Mouse (Mus musculus): ENCODE results near the gene Efl1.

The Efl1 gene

GRCm38 (mm10) chr7:82648353-82649080 is at the start of gene Efl1, which contains the start of gene Saxo2:
TSS of gene Efl1 (plus strand) at chr7:82648614.
TSS of gene Saxo2 (minus strand) at chr7:82648528.
- DNase-seq (ENCODE audit: low spot score) = peak; percentile 97

- DNase-seq (ENCODE audit: low spot score) = no peak
Observed at GRCm38 (mm10) chr7:82602008-82602407, 46.4 kb upstream of the Efl1 start.

- DNase-seq (ENCODE audit: low spot score) = no peak
Observed at GRCm38 (mm10) chr7:82605425-82605824, 43.0 kb upstream of the Efl1 start.

- DNase-seq (ENCODE audit: low spot score) = no peak
Observed at GRCm38 (mm10) chr7:82609629-82610028, 38.8 kb upstream of the Efl1 start.

GRCm38 (mm10) chr7:82625342-82625741 is 23.1 kb upstream of the Efl1 start:
- DNase-seq (ENCODE audit: low spot score) = peak; percentile 80

- no peak for DNase-seq (ENCODE audit: low spot score)
Observed at GRCm38 (mm10) chr7:82647183-82647582, 1.2 kb upstream of the Efl1 start.

- DNase-seq (ENCODE audit: low spot score) = no peak
Observed at GRCm38 (mm10) chr7:82647909-82648308, 505 bp upstream of the Efl1 start.

GRCm38 (mm10) chr7:82649081-82649445 is 649 bp downstream of the Efl1 start:
- DNase-seq (ENCODE audit: low spot score) = no peak

- no peak for DNase-seq (ENCODE audit: low spot score)
Observed at GRCm38 (mm10) chr7:82664604-82665003, 16.2 kb downstream of the Efl1 start.

- no peak for DNase-seq (ENCODE audit: low spot score)
Observed at GRCm38 (mm10) chr7:82676001-82676400, 27.6 kb downstream of the Efl1 start.

- DNase-seq (ENCODE audit: low spot score) = peak; percentile 12
Observed at GRCm38 (mm10) chr7:82676834-82677233, 28.4 kb downstream of the Efl1 start.

GRCm38 (mm10) chr7:82679901-82680300 is 31.5 kb downstream of the Efl1 start:
- DNase-seq (ENCODE audit: low spot score) = no peak

- peak; percentile 50 for DNase-seq (ENCODE audit: low spot score)
Observed at GRCm38 (mm10) chr7:82688736-82689135, 40.3 kb downstream of the Efl1 start.

GRCm38 (mm10) chr7:82691021-82691738 is 42.8 kb downstream of the Efl1 start:
- no peak for DNase-seq (ENCODE audit: low spot score)

- peak; percentile 49 for DNase-seq (ENCODE audit: low spot score)
Observed at GRCm38 (mm10) chr7:82697668-82698067, 49.3 kb downstream of the Efl1 start.

- DNase-seq (ENCODE audit: low spot score) = no peak
Observed at GRCm38 (mm10) chr7:82698968-82699367, 50.6 kb downstream of the Efl1 start.

- DNase-seq (ENCODE audit: low spot score) = no peak
Observed at GRCm38 (mm10) chr7:82702384-82703343, 54.2 kb downstream of the Efl1 start.

GRCm38 (mm10) chr7:82709172-82709571 is 60.8 kb downstream of the Efl1 start:
- DNase-seq (ENCODE audit: low spot score) = no peak

- peak; percentile 77 for DNase-seq (ENCODE audit: low spot score)
Observed at GRCm38 (mm10) chr7:82715210-82715911, 66.9 kb downstream of the Efl1 start.

- DNase-seq (ENCODE audit: low spot score) = peak; percentile 65
Observed at GRCm38 (mm10) chr7:82715912-82716601, 67.6 kb downstream of the Efl1 start.

- peak; percentile 62 for DNase-seq (ENCODE audit: low spot score)
Observed at GRCm38 (mm10) chr7:82719285-82719684, 70.9 kb downstream of the Efl1 start.
